Mouse (Mus musculus) adrenal gland, adult 2 months (tissue): ENCODE data around the gene Gm4756. TPM values are rescaled to one million over a fixed set of nuclear protein-coding genes. Genes with fewer than 3 reads are reported as not detected.

ENCODE experiments used
- polyA plus RNA-seq: library from polyadenylated mRNA; depleted of rRNA; stranded (reverse); fragments of >200 nt; gene quantifications from 2 replicates; pipeline ENCODE4 v1.2.3, GENCODE M21; 2012; rRNA removed
- total RNA-seq, 2 experiments: library from RNA; stranded (reverse); gene quantifications; 2 replicates each; pipeline ENCODE4 v1.2.3; 2021

Gm4756 gene
- total and polyA plus RNA-seq, 3 experiments = 0.12 to 0.23 TPM; not detected in 1

Other genes with a start within 250 kb of the Gm4756 start
- gene Rtn1, start 240.6 kb downstream of the Gm4756 start, total RNA-seq = 10 to 100 TPM; 15.0 to 27.1 TPM
- gene Rtn1, start 240.6 kb downstream of the Gm4756 start, polyA plus RNA-seq = 12.0 and 18.3 TPM in 2 replicates
- gene Lrrc9, start 207.8 kb downstream of the Gm4756 start, total RNA-seq = 1 to 10 TPM; 1.5 to 5.8 TPM
- 0.12 and 0.57 TPM in 2 replicates for gene Lrrc9, start 207.8 kb downstream of the Gm4756 start, polyA plus RNA-seq
- 10 to 100 TPM in 1 of 2 experiments, 1 to 10 TPM in 1; 5.6 to 10.6 TPM for gene Pcnx4, start 113.3 kb downstream of the Gm4756 start, total RNA-seq
- 1.8 and 2.3 TPM in 2 replicates for gene Pcnx4, start 113.3 kb downstream of the Gm4756 start, polyA plus RNA-seq
- gene Dhrs7, start 15.2 kb upstream of the Gm4756 start, total RNA-seq = 100 to 1,000 TPM; 159 to 195 TPM
- 45.8 and 59.2 TPM in 2 replicates for gene Dhrs7, start 15.2 kb upstream of the Gm4756 start, polyA plus RNA-seq
- 100 to 1,000 TPM; 232 to 265 TPM for gene Ppm1a, start 107.8 kb upstream of the Gm4756 start, total RNA-seq
- 39.0 and 48.1 TPM in 2 replicates for gene Ppm1a, start 107.8 kb upstream of the Gm4756 start, polyA plus RNA-seq